Mouse (Mus musculus) cortical plate, adult 2 months (tissue): ENCODE results near the gene Sctr.

ENCODE experiments used
- CTCF ChIP-seq: fragments of 200-500 bp; IDR thresholded peaks from 2 replicates; pipeline ENCODE4 v1.5.1; 2011; ENCODE audit warnings: mild to moderate bottlenecking, control low read depth, low read length; ENCODE audit not compliant: insufficient read depth; ENCODE audit errors: extremely low read depth
- POLR2A ChIP-seq: fragments of 200-500 bp; IDR thresholded peaks from 2 replicates; pipeline ENCODE4 v1.6.1; 2011; ENCODE audit warnings: mild to moderate bottlenecking, low read length, control low read depth; ENCODE audit not compliant: insufficient read depth; ENCODE audit errors: extremely low read depth

DNA sequence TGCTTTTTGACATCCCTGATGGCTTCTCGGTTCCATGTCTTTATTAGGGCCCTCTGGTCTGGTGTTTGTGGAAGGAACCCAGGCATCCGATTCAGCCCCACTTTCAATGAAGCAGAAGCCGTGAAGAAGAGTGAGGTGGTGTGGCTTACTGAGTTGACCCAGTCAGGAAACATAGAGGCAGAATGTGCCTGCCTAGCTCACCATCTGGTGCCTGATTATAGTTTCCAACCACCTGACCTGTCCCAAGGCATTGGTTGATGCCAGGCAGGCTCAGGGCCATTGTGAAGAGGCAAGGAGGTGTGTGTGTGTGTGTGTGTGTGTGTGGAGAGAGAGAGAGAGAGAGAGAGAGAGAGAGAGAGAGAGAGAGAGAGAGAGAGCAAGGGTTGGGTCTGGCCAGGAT, 23.8 kb downstream of the Sctr start:
- TF ChIP-seq POLR2A (no peak), CTCF (no peak)
